Mouse (Mus musculus): ENCODE measurements around the gene Gm10638.
A peak's percentile ranks its signal among the peaks of the same experiment; 100 is the strongest.

Gm10638 gene

GRCm38 (mm10) chr8:86735446-86736111, 9.9 kb upstream of the Gm10638 start:
- no peak for DNase-seq (ENCODE audit: low spot score in 2 of 2)

GRCm38 (mm10) chr8:86740899-86741298, 4.6 kb upstream of the Gm10638 start:
- DNase-seq (ENCODE audit: low spot score in 2 of 2), result no peak

- DNase-seq (ENCODE audit: low spot score in 2 of 2), result no peak
Observed at GRCm38 (mm10) chr8:86741627-86742026, 3.9 kb upstream of the Gm10638 start.

GRCm38 (mm10) chr8:86742605-86743345, 2.7 kb upstream of the Gm10638 start:
- DNase-seq (ENCODE audit: low spot score in 2 of 2), result no peak

GRCm38 (mm10) chr8:86744313-86745220, 932 bp upstream of the Gm10638 start:
- no peak for DNase-seq (ENCODE audit: low spot score in 2 of 2)

- peak; percentile 84 to 87 for DNase-seq (ENCODE audit: low spot score in 2 of 2)
Observed at GRCm38 (mm10) chr8:86745935-86746441, 489 bp downstream of the Gm10638 start.

GRCm38 (mm10) chr8:86746511-86746910, 1.0 kb downstream of the Gm10638 start:
- DNase-seq (ENCODE audit: low spot score in 2 of 2), result no peak

- no peak for DNase-seq (ENCODE audit: low spot score in 2 of 2)
Observed at GRCm38 (mm10) chr8:86749842-86750241, 4.3 kb downstream of the Gm10638 start.

GRCm38 (mm10) chr8:86756948-86757733, 11.6 kb downstream of the Gm10638 start:
- peak in 1 of 2 experiments; percentile 38 for DNase-seq (ENCODE audit: low spot score in 2 of 2)

GRCm38 (mm10) chr8:86758651-86759050, 13.2 kb downstream of the Gm10638 start:
- DNase-seq (ENCODE audit: low spot score in 2 of 2), result no peak

- no peak for DNase-seq (ENCODE audit: low spot score in 2 of 2)
Observed at GRCm38 (mm10) chr8:86759090-86759491, 13.6 kb downstream of the Gm10638 start.

GRCm38 (mm10) chr8:86760746-86761145, 15.2 kb downstream of the Gm10638 start:
- no peak for DNase-seq (ENCODE audit: low spot score in 2 of 2)

GRCm38 (mm10) chr8:86762806-86763205, 17.3 kb downstream of the Gm10638 start:
- no peak for DNase-seq (ENCODE audit: low spot score in 2 of 2)

- DNase-seq (ENCODE audit: low spot score in 2 of 2), result no peak
Observed at GRCm38 (mm10) chr8:86765155-86765554, 19.7 kb downstream of the Gm10638 start.

GRCm38 (mm10) chr8:86765669-86766068, 20.2 kb downstream of the Gm10638 start:
- no peak for DNase-seq (ENCODE audit: low spot score in 2 of 2)

- no peak for DNase-seq (ENCODE audit: low spot score in 2 of 2)
Observed at GRCm38 (mm10) chr8:86766548-86767211, 21.2 kb downstream of the Gm10638 start.

GRCm38 (mm10) chr8:86768499-86768898, 23.0 kb downstream of the Gm10638 start:
- DNase-seq (ENCODE audit: low spot score in 2 of 2), result peak in 1 of 2 experiments; percentile 27

- DNase-seq (ENCODE audit: low spot score in 2 of 2), result no peak
Observed at GRCm38 (mm10) chr8:86769945-86770715, 24.6 kb downstream of the Gm10638 start.

GRCm38 (mm10) chr8:86779207-86779606, 33.7 kb downstream of the Gm10638 start:
- DNase-seq (ENCODE audit: low spot score in 2 of 2), result no peak

GRCm38 (mm10) chr8:86781094-86781493, 35.6 kb downstream of the Gm10638 start:
- peak in 1 of 2 experiments; percentile 14 for DNase-seq (ENCODE audit: low spot score in 2 of 2)

Data from right cerebral cortex, postnatal 36 days (tissue).